Mouse (Mus musculus): ENCODE results near the gene Srp72. TPM values are rescaled to one million over a fixed set of nuclear protein-coding genes. Genes with fewer than 3 reads are reported as not detected.

Srp72 gene
- 79.4 and 81.3 TPM in 2 replicates for polyA plus RNA-seq (2016; fragmentation: Nextera tagmentation; extraction: Ambion mirVana)

DNA sequence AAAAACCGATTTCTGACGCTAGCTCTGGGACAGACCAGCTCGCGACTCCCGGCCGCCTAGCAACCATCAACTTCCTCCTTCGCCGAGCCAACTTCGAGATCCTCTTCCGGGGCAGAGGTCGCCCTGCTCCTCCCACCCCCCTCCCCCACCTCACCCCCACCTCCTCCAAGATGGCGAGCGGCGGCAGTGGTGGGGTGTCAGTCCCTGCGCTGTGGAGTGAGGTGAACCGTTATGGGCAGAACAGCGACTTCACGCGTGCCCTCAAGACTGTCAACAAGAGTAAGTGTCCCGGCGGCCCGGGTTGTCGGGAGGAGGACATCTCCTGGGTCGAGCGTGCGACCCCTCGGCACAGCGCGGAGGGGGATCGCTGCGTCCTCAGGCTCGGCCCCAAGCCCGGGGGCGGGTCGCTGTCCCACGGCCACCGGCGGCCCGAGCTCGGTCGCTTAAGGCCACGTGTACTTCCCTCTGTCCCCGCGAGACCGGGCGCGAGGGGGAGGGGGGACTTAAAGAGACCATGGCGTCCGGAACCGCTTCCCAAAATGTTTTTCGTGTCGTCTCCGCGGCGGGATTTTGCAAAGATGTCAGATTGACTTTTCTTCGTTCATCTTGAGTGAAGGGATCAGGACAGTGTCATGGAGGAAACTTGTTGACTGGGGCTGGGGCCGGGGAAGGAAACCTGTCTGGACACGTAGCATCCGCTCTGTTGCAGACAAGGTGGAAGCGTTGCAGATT, at the start of gene Srp72:
Srp72 (plus strand) TSS at position 130 of the 732 bp plus-strand sequence.
- peaks cover 64% of the 10 kb centered on the region for H3K36me3 ChIP-seq (replicated peaks)
- DNase-seq (ENCODE audit: low spot score) = peak; percentile 94
- WGBS = under 1% methylated on average over 60 of the region's 60 CpGs
- peaks cover 16% of the 10 kb centered on the region for H3K4me1 ChIP-seq
- peak within 1 kb of the TSS; percentile 77 for H3K4me3 ChIP-seq
- peak within 1 kb of the TSS; percentile 89 for H3K27ac ChIP-seq (replicated peaks)
- H3K27me3 ChIP-seq (replicated peaks; ENCODE audit: low read depth, poor library complexity, severe bottlenecking) = no peaks in the 10 kb centered on the region
- H3K9me3 ChIP-seq = no peaks in the 10 kb centered on the region

DNA sequence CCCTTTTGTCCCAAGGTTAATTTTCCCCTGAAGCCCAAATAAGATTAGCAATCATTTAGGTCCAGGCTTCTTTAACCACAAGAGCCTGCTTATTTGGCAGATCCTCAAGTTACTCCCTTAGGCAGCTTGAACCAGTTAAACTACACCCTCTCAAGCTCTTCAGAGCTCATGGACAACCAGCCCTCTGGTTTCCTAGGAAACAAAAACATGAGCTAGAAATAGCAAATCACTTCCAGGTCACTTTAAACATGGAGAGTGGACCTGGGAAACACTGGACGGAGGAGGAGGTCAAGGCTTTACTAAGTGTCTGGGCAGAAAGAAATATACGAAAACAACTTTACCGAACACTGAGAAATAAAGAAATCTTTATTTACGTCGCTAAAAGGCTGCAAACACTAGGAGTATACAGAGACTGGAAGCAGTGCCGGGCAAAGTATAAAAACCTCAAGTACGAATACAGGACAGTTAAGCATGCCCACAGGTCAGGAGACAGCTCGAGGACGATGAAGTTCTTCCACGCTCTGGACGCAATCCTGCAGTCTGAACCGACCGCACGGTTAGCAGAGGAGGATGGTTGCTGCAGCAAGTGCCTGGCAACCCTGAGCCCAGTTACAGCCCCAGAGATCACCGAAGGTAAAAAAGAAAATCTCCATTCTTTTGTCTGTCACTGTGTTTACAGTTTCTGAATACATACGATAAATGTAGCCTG, 46.2 kb upstream of the Srp72 start:
- Histone ChIP-seq H3K4me3 (peak overlapping the region; percentile 21; the same call in 1 of the 2 replicates), H3K27ac (replicated peaks) (peak overlapping the region; percentile 45), H3K36me3 (replicated peaks) (peaks cover 65% of the 10 kb centered on the region), H3K4me1 (peaks cover 25% of the 10 kb centered on the region), H3K27me3 (replicated peaks; ENCODE audit: low read depth, poor library complexity, severe bottlenecking) (no peaks in the 10 kb centered on the region), H3K9me3 (peaks cover 3% of the 10 kb centered on the region; the same call in 1 of the 2 replicates)
- peak; percentile 22 for DNase-seq (ENCODE audit: low spot score)
- 74% methylated on average over 16 of the region's 16 CpGs for WGBS

DNA sequence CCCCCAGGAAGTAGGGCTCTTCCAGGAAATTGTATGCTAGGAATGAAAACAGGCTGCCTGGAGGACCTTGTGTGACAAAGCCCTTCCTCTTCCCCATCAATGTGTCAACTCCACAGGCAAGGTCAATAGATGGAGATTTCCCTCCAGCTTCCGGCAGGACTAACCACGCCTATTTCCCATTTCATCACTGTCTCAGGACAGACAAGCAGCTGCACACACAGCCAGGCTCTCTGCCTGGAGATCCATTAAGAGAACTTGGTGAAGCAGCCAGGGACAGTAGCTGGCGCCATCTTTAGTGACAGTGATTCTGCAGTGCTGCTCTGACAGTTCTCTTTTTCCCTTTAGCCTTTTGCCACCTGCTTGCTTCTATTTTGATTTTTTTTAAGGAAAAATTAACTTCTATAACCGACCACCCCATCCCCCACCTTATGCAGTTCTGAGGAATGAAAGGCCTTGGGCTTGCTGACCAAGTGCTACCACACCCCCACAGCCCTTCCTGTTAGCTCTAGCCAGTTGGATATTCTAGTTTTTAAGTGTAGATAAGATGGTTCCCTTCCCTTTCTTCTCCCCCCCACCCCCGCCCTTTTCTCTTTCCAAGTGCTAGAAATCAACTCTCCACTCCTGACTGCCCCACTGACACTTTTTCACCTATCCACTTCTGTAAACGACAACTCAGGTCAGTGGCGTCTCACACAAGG, 45.2 kb upstream of the Srp72 start:
- peaks cover 55% of the 10 kb centered on the region for H3K36me3 ChIP-seq (replicated peaks)
- WGBS = 76% methylated on average over 7 of the region's 7 CpGs
- peaks cover 25% of the 10 kb centered on the region for H3K4me1 ChIP-seq
- no peak for DNase-seq (ENCODE audit: low spot score)
- H3K27ac ChIP-seq (replicated peaks) = no peak overlapping the region
- no peak overlapping the region for H3K4me3 ChIP-seq
- H3K9me3 ChIP-seq = peaks cover 3% of the 10 kb centered on the region; the same call in 1 of the 2 replicates
- no peaks in the 10 kb centered on the region for H3K27me3 ChIP-seq (replicated peaks; ENCODE audit: low read depth, poor library complexity, severe bottlenecking)

DNA sequence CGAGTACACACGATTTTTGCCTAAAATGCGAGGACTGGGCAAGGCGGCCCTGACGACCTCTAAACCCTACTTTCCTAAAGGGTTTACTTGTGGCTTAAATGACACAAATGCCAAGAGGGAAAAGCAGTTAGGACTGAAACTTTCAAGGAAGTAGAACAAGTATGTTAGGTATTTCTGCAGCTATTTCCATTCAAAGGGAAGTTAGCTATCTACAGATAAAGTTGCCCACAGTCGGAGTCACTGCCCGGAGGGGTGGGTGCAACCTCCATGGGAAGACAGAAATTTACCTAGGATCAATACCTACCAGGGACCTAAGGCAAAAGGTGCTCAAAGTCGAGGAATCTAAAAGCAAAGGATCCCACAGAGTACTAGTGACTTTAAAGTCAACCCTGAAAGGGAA, 34.8 kb upstream of the Srp72 start:
- Histone ChIP-seq H3K36me3 (replicated peaks) (peaks cover 44% of the 10 kb centered on the region), H3K4me1 (no peaks in the 10 kb centered on the region), H3K27me3 (replicated peaks; ENCODE audit: low read depth, poor library complexity, severe bottlenecking) (no peaks in the 10 kb centered on the region), H3K9me3 (peaks cover 4% of the 10 kb centered on the region; the same call in 1 of the 2 replicates), H3K4me3 (no peak overlapping the region), H3K27ac (replicated peaks) (no peak overlapping the region)
- no peak for DNase-seq (ENCODE audit: low spot score)
- WGBS = 96% methylated on average over 8 of the region's 8 CpGs

DNA sequence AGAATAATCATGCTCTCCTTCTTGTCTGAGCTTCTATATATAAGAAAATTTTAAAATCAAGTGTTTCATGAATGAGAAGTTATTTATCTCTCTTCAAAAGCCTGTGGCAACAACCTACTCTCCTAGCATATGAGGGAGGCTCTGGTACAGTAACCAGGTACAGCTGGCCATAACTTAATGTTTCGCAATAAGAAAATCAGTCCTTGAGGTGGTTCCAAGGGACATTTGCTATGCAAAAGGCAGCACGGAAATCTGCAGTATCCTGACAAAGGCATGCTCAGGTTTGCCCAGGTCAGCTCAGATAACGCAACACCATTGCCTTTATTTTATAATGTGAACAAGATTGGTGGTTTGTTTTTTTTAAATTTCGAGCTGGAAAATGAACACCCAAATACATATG, 32.5 kb upstream of the Srp72 start:
- H3K4me3 ChIP-seq = no peak overlapping the region
- 92% methylated on average over 4 of the region's 4 CpGs for WGBS

DNA sequence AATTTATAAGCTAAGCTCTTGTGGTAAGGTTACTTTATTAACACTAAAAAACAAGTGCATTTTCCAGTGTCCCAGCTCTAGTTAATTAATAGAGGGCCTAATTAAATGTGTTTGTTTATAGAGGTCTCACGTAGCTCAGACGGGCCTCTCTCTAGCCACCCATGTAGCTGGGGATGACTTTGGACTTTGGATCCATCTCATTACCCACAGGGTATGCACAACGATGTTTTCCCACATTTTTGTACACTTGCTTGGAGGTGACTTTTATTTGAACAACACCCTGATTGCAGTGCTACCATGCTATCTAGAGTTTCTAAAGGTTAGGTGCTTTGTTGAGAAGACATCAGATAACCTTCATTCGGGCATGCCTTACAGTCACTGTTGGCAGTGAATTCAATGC, 32.0 kb upstream of the Srp72 start:
- WGBS = 94% methylated on average over 4 of the region's 4 CpGs
- peaks cover 60% of the 10 kb centered on the region for H3K36me3 ChIP-seq (replicated peaks)
- no peaks in the 10 kb centered on the region for H3K27me3 ChIP-seq (replicated peaks; ENCODE audit: low read depth, poor library complexity, severe bottlenecking)
- peaks cover 4% of the 10 kb centered on the region; the same call in 1 of the 2 replicates for H3K9me3 ChIP-seq
- no peak overlapping the region for H3K4me3 ChIP-seq
- DNase-seq (ENCODE audit: low spot score) = no peak
- H3K27ac ChIP-seq (replicated peaks) = no peak overlapping the region
- peaks cover 13% of the 10 kb centered on the region for H3K4me1 ChIP-seq

More for the DNA sequence above, 32.5 kb upstream of the Srp72 start:
- peaks cover 4% of the 10 kb centered on the region; the same call in 1 of the 2 replicates for H3K9me3 ChIP-seq
- H3K4me1 ChIP-seq = peaks cover 13% of the 10 kb centered on the region; the same call in 1 of the 2 replicates
- H3K27me3 ChIP-seq (replicated peaks; ENCODE audit: low read depth, poor library complexity, severe bottlenecking) = no peaks in the 10 kb centered on the region
- H3K27ac ChIP-seq (replicated peaks) = no peak overlapping the region
- no peak for DNase-seq (ENCODE audit: low spot score)
- peaks cover 54% of the 10 kb centered on the region for H3K36me3 ChIP-seq (replicated peaks)

DNA sequence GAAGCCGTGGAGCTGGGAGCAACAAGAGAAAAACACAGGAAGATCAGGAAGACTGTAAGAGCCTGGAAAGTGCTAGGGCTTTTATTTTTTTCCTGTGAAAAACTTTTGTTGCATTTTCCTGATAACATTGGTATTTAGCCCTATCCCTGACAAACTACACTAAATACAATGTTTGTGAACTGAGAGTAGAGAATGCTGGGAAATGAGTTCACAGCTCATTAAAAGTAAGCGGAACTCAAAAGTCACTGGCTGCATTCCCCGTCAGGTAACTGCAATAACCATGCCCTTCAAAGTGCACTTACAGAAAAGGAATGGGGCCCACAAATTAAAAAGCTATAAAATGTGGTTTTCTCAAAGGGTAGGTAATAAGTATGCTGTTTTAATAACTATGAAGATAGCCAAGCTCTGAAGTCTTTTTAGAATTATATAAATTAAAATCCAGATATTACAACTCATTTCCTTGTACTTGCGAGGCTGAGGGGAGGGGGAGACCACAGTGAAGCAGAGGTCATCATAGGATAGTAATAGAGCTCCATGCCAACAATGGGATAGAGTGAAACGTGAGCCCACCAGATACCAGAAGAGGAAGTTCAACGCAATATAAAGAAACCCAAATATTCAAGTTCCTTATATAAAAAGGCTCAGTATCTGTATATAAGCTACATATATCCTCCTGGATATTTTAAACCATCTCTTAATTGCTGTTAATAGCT, 29.4 kb upstream of the Srp72 start:
- no peak for DNase-seq (ENCODE audit: low spot score)
- H3K27ac ChIP-seq (replicated peaks) = no peak overlapping the region
- no peak overlapping the region for H3K4me3 ChIP-seq
- H3K9me3 ChIP-seq = no peaks in the 10 kb centered on the region
- 83% methylated on average over 6 of the region's 6 CpGs for WGBS
- H3K36me3 ChIP-seq (replicated peaks) = peaks cover 70% of the 10 kb centered on the region
- no peaks in the 10 kb centered on the region for H3K27me3 ChIP-seq (replicated peaks; ENCODE audit: low read depth, poor library complexity, severe bottlenecking)
- H3K4me1 ChIP-seq = peaks cover 29% of the 10 kb centered on the region

DNA sequence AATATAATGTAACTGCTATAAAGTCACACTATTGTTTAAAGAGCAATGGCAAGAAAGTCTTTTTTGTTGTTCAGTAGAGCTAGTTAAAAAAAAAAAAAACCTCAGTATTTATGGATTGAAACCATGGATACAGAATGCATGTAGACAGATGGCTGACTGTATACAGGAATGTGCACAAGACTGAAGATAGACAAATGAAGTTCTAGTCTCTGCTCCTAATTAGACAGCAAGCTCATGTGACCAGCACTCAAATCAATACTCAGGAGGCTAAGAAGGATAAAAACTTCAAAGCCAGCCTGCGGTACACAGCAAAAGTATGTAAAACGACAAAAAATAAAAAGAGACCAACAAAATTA, 28.8 kb upstream of the Srp72 start:
- DNase-seq (ENCODE audit: low spot score) = no peak
- WGBS = 81% methylated on average over 2 of the region's 2 CpGs
- no peaks in the 10 kb centered on the region for H3K9me3 ChIP-seq
- no peak overlapping the region for H3K4me3 ChIP-seq
- peaks cover 64% of the 10 kb centered on the region for H3K36me3 ChIP-seq (replicated peaks)
- H3K4me1 ChIP-seq = peaks cover 29% of the 10 kb centered on the region
- H3K27me3 ChIP-seq (replicated peaks; ENCODE audit: low read depth, poor library complexity, severe bottlenecking) = no peaks in the 10 kb centered on the region
- no peak overlapping the region for H3K27ac ChIP-seq (replicated peaks)

DNA sequence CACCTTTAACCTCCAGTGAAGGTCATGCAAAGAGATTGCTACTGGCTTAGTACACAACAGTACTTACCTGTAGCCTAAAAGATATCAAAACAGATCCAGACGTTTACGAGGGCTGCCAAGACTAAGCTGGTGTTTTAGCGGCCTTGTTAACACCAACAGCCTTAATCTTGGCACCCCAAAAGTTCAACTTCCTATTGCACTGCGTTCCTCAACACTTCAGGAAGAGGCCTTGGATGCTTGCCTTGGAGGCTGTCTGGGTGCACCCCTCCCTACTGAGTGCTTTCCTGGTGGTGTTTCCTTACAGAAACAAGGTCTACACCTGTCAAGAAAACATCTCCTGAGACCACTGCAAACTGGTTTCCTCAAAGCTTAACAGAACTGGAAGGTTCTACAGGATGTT, 27.3 kb upstream of the Srp72 start:
- H3K27me3 ChIP-seq (replicated peaks; ENCODE audit: low read depth, poor library complexity, severe bottlenecking) = no peaks in the 10 kb centered on the region
- 86% methylated on average over 4 of the region's 4 CpGs for WGBS
- H3K27ac ChIP-seq (replicated peaks) = no peak overlapping the region
- H3K36me3 ChIP-seq (replicated peaks) = peaks cover 49% of the 10 kb centered on the region
- H3K4me3 ChIP-seq = no peak overlapping the region
- no peak for DNase-seq (ENCODE audit: low spot score)
- no peaks in the 10 kb centered on the region for H3K9me3 ChIP-seq
- H3K4me1 ChIP-seq = peaks cover 29% of the 10 kb centered on the region

DNA sequence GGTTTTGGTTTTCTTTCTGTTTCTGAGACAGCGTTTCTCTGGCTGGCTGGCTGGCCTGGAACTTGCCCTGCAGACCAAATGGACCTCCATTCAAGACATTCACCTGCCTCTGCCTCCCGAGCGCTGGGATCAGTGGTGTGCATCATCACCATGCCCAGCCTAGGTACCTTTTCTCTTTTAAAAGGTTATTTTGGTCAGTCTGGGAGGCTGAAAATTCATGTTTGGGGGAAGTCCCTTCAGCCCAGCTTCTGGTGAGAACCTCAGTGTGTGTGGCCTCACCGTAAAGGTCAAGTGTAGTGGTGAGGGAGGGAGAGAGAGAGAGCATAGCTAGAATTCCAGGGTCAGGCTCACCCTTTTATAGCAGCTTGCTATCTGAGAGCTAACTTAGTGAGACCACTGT, 26.7 kb upstream of the Srp72 start:
- Histone ChIP-seq H3K36me3 (replicated peaks) (peaks cover 45% of the 10 kb centered on the region), H3K4me3 (no peak overlapping the region), H3K27ac (replicated peaks) (no peak overlapping the region), H3K27me3 (replicated peaks; ENCODE audit: low read depth, poor library complexity, severe bottlenecking) (no peaks in the 10 kb centered on the region), H3K4me1 (peaks cover 35% of the 10 kb centered on the region), H3K9me3 (no peaks in the 10 kb centered on the region)
- 94% methylated on average over 4 of the region's 4 CpGs for WGBS
- DNase-seq (ENCODE audit: low spot score) = no peak

DNA sequence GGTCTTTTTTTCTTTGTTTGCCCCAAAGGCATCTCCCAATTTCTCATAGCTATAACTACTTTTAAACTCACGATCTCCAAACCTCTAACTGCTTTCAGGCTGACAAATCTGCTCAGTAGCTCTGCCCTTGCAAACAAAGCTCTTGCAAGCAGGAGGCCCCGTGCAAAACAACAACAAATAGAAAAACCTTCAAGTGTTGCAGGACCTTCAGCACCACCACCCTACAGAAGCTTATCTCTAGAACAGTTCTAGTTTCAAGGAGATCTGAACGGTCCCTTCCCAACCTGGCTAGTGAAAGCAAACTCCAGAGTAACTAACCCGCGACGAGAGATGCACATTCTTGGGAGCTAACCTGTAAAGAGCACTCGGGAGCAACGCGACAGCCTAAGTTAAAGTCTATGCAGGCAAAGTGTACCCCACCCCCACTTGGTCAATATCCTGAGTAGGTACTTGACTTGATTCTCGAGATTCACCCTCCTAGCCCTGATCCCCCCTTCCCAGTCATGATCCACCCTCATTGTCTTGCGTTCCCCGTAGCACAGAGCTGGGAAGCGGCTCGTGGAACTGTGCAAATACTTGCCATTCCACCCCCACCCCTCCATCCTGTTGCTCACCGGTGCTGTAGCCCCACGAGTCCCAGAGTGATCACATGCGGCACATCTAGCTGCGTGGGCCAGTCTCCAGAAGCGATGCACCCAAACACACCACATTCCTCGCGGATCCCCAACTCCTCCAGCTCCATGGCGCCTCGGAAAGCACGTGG, 24.0 kb upstream of the Srp72 start:
- Histone ChIP-seq H3K9me3 (no peaks in the 10 kb centered on the region), H3K27me3 (replicated peaks; ENCODE audit: low read depth, poor library complexity, severe bottlenecking) (no peaks in the 10 kb centered on the region), H3K4me1 (peaks cover 51% of the 10 kb centered on the region), H3K4me3 (peak overlapping the region; percentile 82), H3K27ac (replicated peaks) (peak overlapping the region; percentile 94), H3K36me3 (replicated peaks) (peaks cover 57% of the 10 kb centered on the region)
- WGBS = 1% methylated on average over 24 of the region's 24 CpGs
- no peak for DNase-seq (ENCODE audit: low spot score)

All from embryonic facial prominence, embryonic 10.5 days (tissue).